7 mouse cellular contexts compared by ENCODE assay signal in genomic region chr8:92771856-92772650, GRCm38 (mm10). TPM values are rescaled to one million over a fixed set of nuclear protein-coding genes. Genes with fewer than 3 reads are reported as not detected.
DNase-seq lines count a peak whose midpoint lies in the region; ATAC-seq and TF ChIP-seq lines count a peak whose summit lies in the region.

No protein-coding gene starts in this region.

- H3K4me2 ChIP-seq in intestine, embryonic 15.5 days (replicated peaks), result peak overlapping the region; percentile 12; the same call in 1 of the 2 replicates

- peak overlapping the region; percentile 51 for H3K4me3 ChIP-seq in liver, adult 2 months (ENCODE audit: insufficient read depth, low read depth, low read length)
- H3K4me3 ChIP-seq in intestine, embryonic 15.5 days (replicated peaks), result 0 out of 2 replicates have a peak overlapping the region, but pooled peaks have one; percentile 2

- intact Hi-C loops in left cerebral cortex, postnatal 25 days (cut with DNase I), result no loop called here

- no peaks in the 10 kb centered on the region for H3K9me3 ChIP-seq in intestine, embryonic 15.5 days

- 43% methylated on average over 14 of the region's 14 CpGs for WGBS in liver, adult 2 months
- 59% methylated on average over 14 of the region's 14 CpGs for WGBS in intestine, embryonic 15.5 days

- no peak for TF ChIP-seq CTCF in liver, adult 2 months (IDR thresholded peaks at IDR 0.05; ENCODE audit: low read depth, low read length)

- H3K36me3 ChIP-seq in liver, adult 2 months (ENCODE audit: control insufficient read depth, insufficient read depth, low read length), result no peaks in the 10 kb centered on the region
- no peaks in the 10 kb centered on the region for H3K36me3 ChIP-seq in intestine, embryonic 15.5 days

- H3K4me1 ChIP-seq in liver, adult 2 months (ENCODE audit: control insufficient read depth, insufficient read depth, low read length), result no peaks in the 10 kb centered on the region
- H3K4me1 ChIP-seq in intestine, embryonic 15.5 days (replicated peaks), result no peaks in the 10 kb centered on the region

- no peak overlapping the region for H3K9ac ChIP-seq in liver, adult 2 months (ENCODE audit: low read depth, low read length)
- no peak overlapping the region for H3K9ac ChIP-seq in intestine, embryonic 15.5 days

- no peak for ATAC-seq in intestine, embryonic 15.5 days
- no peak for ATAC-seq in activated CD4-positive, CD25-positive, alpha-beta regulatory T cell, adult 4 months

- H3K27me3 ChIP-seq in liver, adult 2 months (ENCODE audit: control insufficient read depth, insufficient read depth, low read length), result 0 out of 2 replicates have a peak, but pooled peaks cover 3% of the 10 kb centered on the region
- no peaks in the 10 kb centered on the region for H3K27me3 ChIP-seq in intestine, embryonic 15.5 days (replicated peaks)

- no peak overlapping the region for H3K27ac ChIP-seq in liver, adult 2 months (replicated peaks; ENCODE audit: insufficient read depth, low read depth, low read length)
- no peak overlapping the region for H3K27ac ChIP-seq in intestine, embryonic 15.5 days

- DNase-seq in liver, adult 2 months (ENCODE audit: extremely low read depth, low read depth, low spot score), result peak; percentile 28
- no peak for DNase-seq in liver
- peak; percentile 10 for DNase-seq in c-Kit-positive CD71-negative TER-119-negative erythroid progenitor cells, embryonic 14.5 days (ENCODE audit: low read depth)
- DNase-seq in thymus, postnatal 0 days (ENCODE audit: low spot score), result peak; percentile 7
- no peak for DNase-seq in left cerebral cortex, postnatal 25 days (ENCODE audit: low spot score in 2 of 2)

- no peak for TF ChIP-seq POLR2A in liver, adult 2 months (IDR thresholded peaks at IDR 0.05; ENCODE audit: extremely low read depth, insufficient read depth, low read length)

- H3K79me2 ChIP-seq in liver, adult 2 months (ENCODE audit: control insufficient read depth, insufficient read depth, low read length), result no peaks in the 10 kb centered on the region

RNA-seq across cellular contexts. Expression of gene Mmp2, which starts 55.0 kb away (rescaled TPM):
- 1.9 TPM in 2 replicates for total RNA-seq in liver, adult 2 months (2014; rRNA removed)
- polyA plus RNA-seq in liver, adult 2 months (2012; rRNA removed), result 4.1 and 4.4 TPM in 2 replicates
- polyA plus RNA-seq in intestine, embryonic 15.5 days (2015; fragmentation: Nextera tagmentation; extraction: Ambion mirVana), result 150 and 159 TPM in 2 replicates
- 49.5 and 52.9 TPM in 2 replicates for polyA plus RNA-seq in thymus, postnatal 0 days (2015; fragmentation: Nextera tagmentation; extraction: Ambion mirVana)
- under 1 TPM in 1 of 2 experiments, not detected in 1; 0.19 TPM for polyA plus RNA-seq in activated CD4-positive, CD25-positive, alpha-beta regulatory T cell, adult 4 months (2017; shearing (Covaris generic))
- total RNA-seq in left cerebral cortex, postnatal 25 days (2021), result 1 to 10 TPM; 2.2 to 2.8 TPM

Comparison
In these comparisons a context has a peak if more than half of its experiments do, and no peak if none do; other contexts are left out.
1. DNase-seq: peak in liver, adult 2 months (single experiment), c-Kit-positive CD71-negative TER-119-negative erythroid progenitor cells, embryonic 14.5 days (single experiment) and thymus, postnatal 0 days (single experiment); none in liver (single experiment) and left cerebral cortex, postnatal 25 days (0 of 2).